Mouse (Mus musculus) c-Kit-negative CD71-positive TER-119-positive erythroid progenitor cells, embryonic 14.5 days (primary cell): Measurements from ENCODE around the gene Tpbgl.

Experiments
- DNase-seq: peaks from one replicate; pipeline ENCODE4 v3.0.0-alpha.2; 2013; ENCODE audit warnings: low read depth, low spot score

Tpbgl gene

DNA sequence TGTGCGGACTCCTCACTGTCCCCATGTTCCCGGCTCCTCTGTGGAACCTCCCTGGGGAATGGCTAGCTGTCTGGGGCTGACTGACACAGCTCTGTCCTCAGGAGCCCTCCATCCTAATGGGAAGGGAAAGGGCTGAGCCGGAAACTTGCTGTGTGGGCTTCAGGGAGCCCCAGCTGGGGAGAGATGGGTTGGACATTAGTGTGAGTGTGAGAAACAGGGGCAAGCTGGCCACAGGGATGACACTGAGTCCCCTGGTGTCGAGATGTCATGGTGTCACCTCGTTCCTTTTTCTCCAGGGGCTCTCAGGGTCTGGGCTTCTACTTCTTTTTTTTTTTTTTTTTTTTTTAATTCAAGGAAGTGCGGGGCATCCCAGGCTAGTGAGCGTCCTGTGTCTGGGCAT lies 44.6 kb downstream of the Tpbgl start:
- no peak for DNase-seq

DNA sequence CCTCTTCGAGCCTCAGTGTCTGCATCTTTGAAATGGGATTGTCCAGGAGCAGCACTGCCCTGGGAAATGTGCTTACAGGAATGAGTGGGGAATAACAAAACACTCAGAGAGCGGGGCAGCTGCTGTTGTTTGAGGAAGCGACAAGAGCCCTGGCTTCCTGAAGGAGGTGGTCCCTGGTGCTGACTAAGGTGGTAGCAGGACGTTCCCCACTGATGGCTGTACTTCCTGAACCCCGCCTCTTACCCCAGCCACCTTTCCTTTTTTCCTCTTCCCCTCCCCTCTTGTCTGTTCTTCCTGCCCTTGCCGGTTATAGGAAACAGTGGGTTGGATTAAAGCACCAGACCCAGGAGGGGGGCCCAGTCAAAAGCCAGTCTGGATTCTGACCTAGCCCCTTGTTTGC lies 46.7 kb downstream of the Tpbgl start:
- no peak for DNase-seq

DNA sequence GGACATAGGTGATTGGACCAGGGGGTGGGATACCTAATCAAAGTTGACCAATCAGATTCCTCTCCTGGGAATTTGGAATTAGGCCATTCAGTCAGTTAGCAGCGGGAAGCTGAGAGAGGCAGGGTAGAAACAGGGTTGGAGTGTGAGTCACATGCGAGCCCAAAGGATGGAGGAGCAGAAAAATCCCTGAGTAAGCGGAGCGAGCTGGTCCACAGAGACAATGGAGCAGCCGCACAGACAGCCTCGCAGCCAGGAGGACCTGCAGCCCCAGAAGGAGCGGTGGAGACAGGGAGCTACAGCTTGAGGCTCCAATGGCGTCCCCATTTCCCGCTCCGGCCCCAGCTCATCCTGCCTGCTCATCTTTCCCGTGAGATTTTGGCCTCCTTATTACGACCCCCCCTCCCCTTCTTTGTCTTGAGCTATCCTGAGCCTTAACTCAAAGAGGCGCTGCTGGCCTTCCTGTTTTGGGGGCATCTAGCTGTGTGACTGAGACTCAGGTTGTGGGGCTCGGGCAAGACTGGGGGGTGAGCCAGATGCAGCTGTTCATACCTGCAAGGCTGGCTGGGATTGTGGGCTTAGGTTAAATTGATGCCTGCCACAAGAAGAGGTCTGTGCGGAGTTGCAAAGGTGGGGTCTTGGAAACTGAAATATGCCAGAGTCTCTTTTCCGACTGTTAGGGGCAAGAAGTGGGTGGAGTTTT lies 47.3 kb downstream of the Tpbgl start:
- no peak for DNase-seq

DNA sequence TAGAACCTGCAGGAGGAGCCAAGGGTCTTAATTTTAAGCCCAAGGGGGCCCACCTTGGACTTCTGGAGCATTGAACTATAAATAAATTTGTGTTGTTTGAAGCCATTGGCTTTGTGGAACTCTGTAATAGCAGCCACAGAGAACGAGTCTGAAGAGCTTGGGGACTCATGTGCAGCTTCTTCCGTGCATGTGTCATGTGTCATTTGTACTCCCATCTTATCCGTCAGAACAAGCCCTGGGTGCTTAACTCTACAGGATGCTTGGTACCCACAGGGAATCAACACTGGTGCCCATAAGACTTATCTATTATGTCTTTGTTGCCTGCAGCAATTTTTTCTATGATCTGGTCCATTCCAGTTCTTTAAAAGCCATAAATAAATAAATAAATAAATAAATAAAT lies 48.7 kb downstream of the Tpbgl start:
- DNase-seq, result no peak
